In genomic region chr6:148384111-148384895, GRCm38 (mm10) we compare ENCODE assay signal across 8 mouse cellular contexts. TPM values are rescaled to one million over a fixed set of nuclear protein-coding genes. Genes with fewer than 3 reads are reported as not detected.
A peak's percentile ranks its signal among the peaks of the same experiment; 100 is the strongest.
DNase-seq lines count a peak whose midpoint lies in the region; ATAC-seq and TF ChIP-seq lines count a peak whose summit lies in the region.
"Had no signal": no experiment of that assay in that cellular context is flagged by ENCODE, and none has a peak within 500 bp of the region (broad histone marks: within the 10 kb centered on the region; RNA-seq: fewer than 3 reads in every experiment).

No protein-coding gene starts in this region.

- no peak overlapping the region for H3K27ac ChIP-seq in forebrain, embryonic 10.5 days
- H3K27ac ChIP-seq: embryonic facial prominence, embryonic 12.5 days had no signal

- no peak for TF ChIP-seq CTCF in lung, adult 2 months (IDR thresholded peaks at IDR 0.05; ENCODE audit: insufficient read depth, low read length)

- ATAC-seq in monocyte, adult 5-6 weeks (replicated peaks; ENCODE audit: insufficient number of reproducible peaks, low FRiP score, low TSS enrichment, poor library complexity, severe bottlenecking), result no peak
- ATAC-seq in erythroblast, adult 5-6 weeks (replicated peaks; ENCODE audit: low FRiP score, poor library complexity, severe bottlenecking), result no peak

- peak; percentile 31 for DNase-seq in adipocyte (ENCODE audit: low spot score)
- peak; percentile 49 for DNase-seq in adrenal gland, adult 8-10 months
- DNase-seq in heart, adult 8-10 months (ENCODE audit: low spot score), result peak; percentile 89
- DNase-seq in lung, adult 2 months, result peak; percentile 50
- DNase-seq in forebrain, embryonic 10.5 days (ENCODE audit: extremely low spot score, low spot score), result no peak

- no peaks in the 10 kb centered on the region for H3K27me3 ChIP-seq in forebrain, embryonic 10.5 days (ENCODE audit: poor library complexity, severe bottlenecking)
- H3K27me3 ChIP-seq: embryonic facial prominence, embryonic 12.5 days had no signal

- WGBS in lung, adult 2 months, result 24% methylated on average over 6 of the region's 6 CpGs
- WGBS in forebrain, embryonic 10.5 days, result 82% methylated on average over 6 of the region's 6 CpGs

- no peaks in the 10 kb centered on the region for H3K9me3 ChIP-seq in forebrain, embryonic 10.5 days
- H3K9me3 ChIP-seq: embryonic facial prominence, embryonic 12.5 days had no signal

- no peaks in the 10 kb centered on the region for H3K36me3 ChIP-seq in forebrain, embryonic 10.5 days (replicated peaks)
- H3K36me3 ChIP-seq: embryonic facial prominence, embryonic 12.5 days had no signal

- TF ChIP-seq POLR2A in lung, adult 2 months (IDR thresholded peaks at IDR 0.05; ENCODE audit: borderline replicate concordance, extremely low read depth, low read depth, low read length), result no peak

- H3K4me1 ChIP-seq in lung, adult 2 months (ENCODE audit: control insufficient read depth, insufficient read depth, low read length), result peaks cover 7% of the 10 kb centered on the region
- peaks cover 5% of the 10 kb centered on the region for H3K4me1 ChIP-seq in forebrain, embryonic 10.5 days

- no peak overlapping the region for H3K4me3 ChIP-seq in lung, adult 2 months (replicated peaks; ENCODE audit: extremely low read depth, low read depth, low read length)
- H3K4me3 ChIP-seq in forebrain, embryonic 10.5 days, result no peak overlapping the region
- H3K4me3 ChIP-seq: embryonic facial prominence, embryonic 12.5 days had no signal

RNA-seq across cellular contexts. Expression of gene Tmtc1, which starts 59.9 kb away (rescaled TPM):
- total RNA-seq in adrenal gland, adult 8-10 months (2022), result 10 to 100 TPM; 18.5 to 22.4 (median 20.8) TPM
- total RNA-seq in heart, adult 8-10 months (2022), result 100 to 1,000 TPM in 2 of 4 experiments, 10 to 100 TPM in 2; 86.3 to 134 (median 102) TPM
- polyA plus RNA-seq in lung, adult 2 months (2012; rRNA removed), result 41.0 and 46.3 TPM in 2 replicates
- total RNA-seq in monocyte, adult 5-6 weeks (2017), result 0.85 to 8.4 TPM (median 2.0 TPM) in 3 replicates
- 0.20 and 0.26 TPM in 2 replicates for polyA plus RNA-seq in forebrain, embryonic 10.5 days (2016; fragmentation: Nextera tagmentation; extraction: Ambion mirVana)
- total RNA-seq in erythroblast, adult 5-6 weeks (2015; ENCODE audit: low replicate concordance), result not detected in 2 replicates
- total RNA-seq in erythroblast, adult 5-6 weeks (2017; ENCODE audit: low replicate concordance), result 0.09 and 1.1 TPM in 2 replicates
